ENCODE assay signal across 27 mouse cellular contexts in genomic region chr7:100243007-100243406, GRCm38 (mm10). TPM values are rescaled to one million over a fixed set of nuclear protein-coding genes. Genes with fewer than 3 reads are reported as not detected.
"Had no signal": no experiment of that assay in that cellular context is flagged by ENCODE, and none has a peak within 500 bp of the region (broad histone marks: within the 10 kb centered on the region; RNA-seq: fewer than 3 reads in every experiment).

No protein-coding gene starts in this region.

- H3K36me3 ChIP-seq: embryonic facial prominence, embryonic 10.5 days; embryonic facial prominence, embryonic 12.5 days; embryonic facial prominence, embryonic 13.5 days; embryonic facial prominence, embryonic 15.5 days; forebrain, embryonic 10.5 days; forebrain, embryonic 12.5 days; forebrain, embryonic 15.5 days; heart, embryonic 10.5 days had no signal

- H3K9ac ChIP-seq: embryonic facial prominence, embryonic 12.5 days; embryonic facial prominence, embryonic 13.5 days; embryonic facial prominence, embryonic 15.5 days; forebrain, embryonic 12.5 days; forebrain, embryonic 13.5 days; forebrain, embryonic 15.5 days; forebrain, postnatal 0 days had no signal

- H3K4me3 ChIP-seq: embryonic facial prominence, embryonic 10.5 days; embryonic facial prominence, embryonic 12.5 days; embryonic facial prominence, embryonic 13.5 days; embryonic facial prominence, embryonic 15.5 days; erythroblast, embryonic 14.5 days; forebrain, embryonic 10.5 days; forebrain, embryonic 12.5 days; forebrain, embryonic 13.5 days; forebrain, embryonic 15.5 days; gastrocnemius, adult 2 months; heart, adult 2 months; heart, embryonic 10.5 days had no signal

- H3K9me3 ChIP-seq: embryonic facial prominence, embryonic 10.5 days; embryonic facial prominence, embryonic 12.5 days; embryonic facial prominence, embryonic 13.5 days; embryonic facial prominence, embryonic 15.5 days; forebrain, embryonic 10.5 days; forebrain, embryonic 12.5 days; forebrain, embryonic 13.5 days; forebrain, embryonic 15.5 days; heart, embryonic 10.5 days had no signal

- H3K27me3 ChIP-seq: embryonic facial prominence, embryonic 12.5 days; embryonic facial prominence, embryonic 13.5 days; embryonic facial prominence, embryonic 15.5 days; forebrain, embryonic 12.5 days; forebrain, embryonic 13.5 days; forebrain, embryonic 15.5 days had no signal

- DNase-seq: cerebellum, adult 9-10 months; cerebellum, adult 9-11 months; cerebellum, postnatal 10 days; cerebellum, postnatal 14 days; cerebellum, postnatal 36 days; embryo, embryonic 11 days; forebrain, postnatal 0 days; gastrocnemius, adult 2 months; gastrocnemius, postnatal 10 days; gastrocnemius, postnatal 14 days; gastrocnemius, postnatal 25 days; gastrocnemius, postnatal 36 days; heart, adult 11 months; heart, adult 18-20 months; heart, adult 2 months had no signal

- H3K27ac ChIP-seq: embryonic facial prominence, embryonic 10.5 days; embryonic facial prominence, embryonic 12.5 days; embryonic facial prominence, embryonic 13.5 days; embryonic facial prominence, embryonic 15.5 days; forebrain, embryonic 10.5 days; forebrain, embryonic 12.5 days; forebrain, embryonic 13.5 days; forebrain, embryonic 15.5 days; gastrocnemius, adult 2 months; heart, adult 2 months; heart, embryonic 10.5 days had no signal

- H3K4me1 ChIP-seq: embryonic facial prominence, embryonic 12.5 days; embryonic facial prominence, embryonic 15.5 days; forebrain, embryonic 10.5 days; forebrain, embryonic 12.5 days; forebrain, embryonic 13.5 days; forebrain, embryonic 15.5 days; heart, embryonic 10.5 days had no signal

RNA-seq across cellular contexts. Expression of gene P4ha3, which starts 42.3 kb away (rescaled TPM):
- total RNA-seq: common myeloid progenitor, adult 5-6 weeks; granulocyte monocyte progenitor cell, adult 5-6 weeks had no signal
- polyA plus RNA-seq: erythroblast, embryonic 14.5 days had no signal
